Mouse (Mus musculus) A20 (cell line): ENCODE data around the gene Ap2b1.
A peak's percentile ranks its signal among the peaks of the same experiment; 100 is the strongest.
"Not testable (repeated sequence)": the region's sequence is repeated elsewhere in the genome, so short reads cannot be mapped to it uniquely, and the experiment has no call there.

ENCODE experiments used
- DNase-seq: peaks from one replicate; pipeline ENCODE4 v3.0.0-alpha.2; 2011; ENCODE audit warnings: low read depth, low spot score

Gene Ap2b1

GRCm38 (mm10) chr11:83298225-83299195, at the start of gene Ap2b1:
Ap2b1 (plus strand) TSS chr11:83299024.
- DNase-seq, result peak; percentile 98

GRCm38 (mm10) chr11:83257211-83257610, 41.6 kb upstream of the Ap2b1 start:
- DNase-seq, result not testable (repeated sequence)

- no peak for DNase-seq
Measured at GRCm38 (mm10) chr11:83262673-83263072, 36.2 kb upstream of the Ap2b1 start.

GRCm38 (mm10) chr11:83263146-83263545, 35.7 kb upstream of the Ap2b1 start:
- DNase-seq, result peak; percentile 56

GRCm38 (mm10) chr11:83270842-83271150, 28.0 kb upstream of the Ap2b1 start:
- DNase-seq, result no peak

- DNase-seq, result peak; percentile 92
Measured at GRCm38 (mm10) chr11:83271151-83271950, 27.5 kb upstream of the Ap2b1 start.

- DNase-seq, result peak; percentile 77
Measured at GRCm38 (mm10) chr11:83271951-83272843, 26.6 kb upstream of the Ap2b1 start.

- no peak for DNase-seq
Measured at GRCm38 (mm10) chr11:83276251-83276650, 22.6 kb upstream of the Ap2b1 start.

- DNase-seq, result no peak
Measured at GRCm38 (mm10) chr11:83279024-83279423, 19.8 kb upstream of the Ap2b1 start.

- DNase-seq, result no peak
Measured at GRCm38 (mm10) chr11:83279691-83280090, 19.1 kb upstream of the Ap2b1 start.

- DNase-seq, result no peak
Measured at GRCm38 (mm10) chr11:83282084-83282483, 16.7 kb upstream of the Ap2b1 start.

GRCm38 (mm10) chr11:83285627-83286026, 13.2 kb upstream of the Ap2b1 start:
- peak; percentile 25 for DNase-seq

GRCm38 (mm10) chr11:83286566-83286965, 12.3 kb upstream of the Ap2b1 start, which contains the start of gene Slfn14:
Slfn14 (minus strand) TSS chr11:83286726.
- DNase-seq, result no peak

- DNase-seq, result peak; percentile 35
Measured at GRCm38 (mm10) chr11:83289036-83289435, 9.8 kb upstream of the Ap2b1 start.

- peak; percentile 85 for DNase-seq
Measured at GRCm38 (mm10) chr11:83289633-83290032, 9.2 kb upstream of the Ap2b1 start.

GRCm38 (mm10) chr11:83291375-83292250, 7.2 kb upstream of the Ap2b1 start:
- DNase-seq, result peak; percentile 97

- peak; percentile 65 for DNase-seq
Measured at GRCm38 (mm10) chr11:83292251-83292587, 6.6 kb upstream of the Ap2b1 start.

- peak; percentile 19 for DNase-seq
Measured at GRCm38 (mm10) chr11:83293182-83293581, 5.6 kb upstream of the Ap2b1 start.

- no peak for DNase-seq
Measured at GRCm38 (mm10) chr11:83294133-83294532, 4.7 kb upstream of the Ap2b1 start.

- DNase-seq, result no peak
Measured at GRCm38 (mm10) chr11:83297816-83298215, 1.0 kb upstream of the Ap2b1 start.
